Mouse (Mus musculus) spleen, adult 2 months (tissue): ENCODE data around the gene Zfp787. TPM values are rescaled to one million over a fixed set of nuclear protein-coding genes. Genes with fewer than 3 reads are reported as not detected.

Experiments
- DNase-seq, 2 experiments: peaks; one replicate each; pipeline versions ENCODE4 v3.0.0 to v3.0.0-alpha.2; 2012 to 2021; ENCODE audit warnings: low spot score in 2 of 2, low read depth in 1 of 2
- H3K27ac ChIP-seq: fragments of 200-500 bp; 2 replicates; pipeline ENCODE4 v1.5.1; 2012; ENCODE audit warnings: low read length, inconsistent platforms; ENCODE audit not compliant: insufficient read depth
- H3K27me3 ChIP-seq: fragments of 200-500 bp; 2 replicates; pipeline ENCODE4 v1.6.1; 2012; ENCODE audit warnings: mild to moderate bottlenecking, moderate library complexity, low read length, inconsistent platforms; ENCODE audit not compliant: control insufficient read depth, insufficient read depth
- H3K36me3 ChIP-seq: fragments of 200-500 bp; 2 replicates; pipeline ENCODE4 v1.6.1; 2012; ENCODE audit warnings: mild to moderate bottlenecking, low read length, inconsistent platforms; ENCODE audit not compliant: control insufficient read depth, insufficient read depth
- H3K4me1 ChIP-seq: fragments of 200-500 bp; 2 replicates; pipeline ENCODE4 v1.6.1; 2011; ENCODE audit warnings: inconsistent platforms; ENCODE audit not compliant: control insufficient read depth, insufficient read depth, insufficient read length
- H3K4me3 ChIP-seq: fragments of 200-500 bp; 2 replicates; pipeline ENCODE4 v1.5.1; 2011; ENCODE audit warnings: mild to moderate bottlenecking, inconsistent platforms; ENCODE audit not compliant: insufficient read depth, insufficient read length; ENCODE audit errors: extremely low read depth
- CTCF ChIP-seq: fragments of 200-500 bp; IDR thresholded peaks from 2 replicates; pipeline ENCODE4 v1.5.1; 2011; ENCODE audit warnings: mild to moderate bottlenecking, inconsistent platforms; ENCODE audit not compliant: insufficient read depth, insufficient read length, insufficient replicate concordance; ENCODE audit errors: extremely low read depth
- POLR2A ChIP-seq: fragments of 200-500 bp; IDR thresholded peaks from 2 replicates; pipeline ENCODE4 v1.6.1; 2011; ENCODE audit warnings: low read depth, low read length, inconsistent platforms
- WGBS: fragments of 180-500 bp; shearing (Covaris S2); methylation state at CpG from one replicate; pipeline ENCODE4 v1.1.7; 2018; 5-methylcytosine and 5-hydroxymethylcytosine counted together
- polyA plus RNA-seq: library from polyadenylated mRNA; depleted of rRNA; stranded (reverse); fragments of >200 nt; gene quantifications from 2 replicates; pipeline ENCODE4 v1.2.3, GENCODE M21; 2012

Gene Zfp787
- polyA plus RNA-seq, 1 experiment: 34.5 TPM

DNA sequence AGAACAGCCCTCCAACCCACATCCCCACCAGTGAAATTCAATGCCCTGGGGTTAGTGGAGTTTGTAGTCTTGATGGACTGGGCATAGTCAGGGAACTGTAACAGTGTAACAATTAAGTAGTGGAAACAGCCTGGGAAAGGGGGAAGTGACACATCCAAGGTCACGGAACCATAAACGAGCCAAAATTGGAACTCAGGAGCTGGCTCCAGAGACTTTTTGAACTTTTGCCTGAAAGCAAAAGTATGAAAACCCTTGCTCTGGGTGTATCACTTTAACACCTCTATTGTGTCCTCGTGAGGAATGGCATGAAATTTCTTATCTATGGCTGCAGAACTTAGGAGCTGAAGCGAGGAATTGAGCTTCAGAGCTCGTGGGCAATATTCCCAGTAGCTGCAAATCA is 1.6 kb downstream of the Zfp787 start:
- WGBS: 66% methylated on average over 5 of the region's 5 CpGs
- DNase-seq: no peak
- 0 out of 2 replicates have a peak overlapping the region, but pooled peaks have one; percentile 88 for H3K27ac ChIP-seq
- no peak for TF ChIP-seq POLR2A
- TF ChIP-seq CTCF: no peak
- H3K27me3 ChIP-seq: no peaks in the 10 kb centered on the region
- H3K4me3 ChIP-seq: no peak overlapping the region
- peaks cover 31% of the 10 kb centered on the region; the same call in 1 of the 2 replicates for H3K4me1 ChIP-seq
- H3K36me3 ChIP-seq: no peaks in the 10 kb centered on the region

DNA sequence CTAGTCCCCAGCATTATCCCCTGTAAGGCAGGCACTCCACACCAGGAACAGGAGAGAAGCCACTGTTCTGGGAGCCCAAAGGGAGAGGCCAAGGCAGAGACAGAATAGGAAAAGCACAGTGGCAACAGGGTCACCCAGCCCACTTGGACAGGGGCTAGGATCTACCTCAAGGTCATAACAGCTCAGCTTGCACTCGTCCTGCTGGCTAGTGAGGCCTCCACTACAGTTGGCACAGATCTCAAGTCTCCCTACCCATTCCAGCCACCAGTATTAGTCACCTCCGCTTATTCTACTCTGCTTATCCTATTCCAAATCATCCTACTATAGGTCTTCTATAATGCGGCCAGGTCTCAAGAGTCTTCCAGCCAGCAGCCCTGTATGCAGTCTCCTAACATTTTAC is 2.7 kb downstream of the Zfp787 start:
- no peak for TF ChIP-seq POLR2A
- no peak for TF ChIP-seq CTCF
- H3K27me3 ChIP-seq: no peaks in the 10 kb centered on the region
- H3K4me1 ChIP-seq: peaks cover 36% of the 10 kb centered on the region; the same call in 1 of the 2 replicates
- H3K27ac ChIP-seq: no peak overlapping the region
- DNase-seq: no peak
- 91% methylated on average over 3 of the region's 3 CpGs for WGBS
- H3K36me3 ChIP-seq: no peaks in the 10 kb centered on the region
- H3K4me3 ChIP-seq: no peak overlapping the region

DNA sequence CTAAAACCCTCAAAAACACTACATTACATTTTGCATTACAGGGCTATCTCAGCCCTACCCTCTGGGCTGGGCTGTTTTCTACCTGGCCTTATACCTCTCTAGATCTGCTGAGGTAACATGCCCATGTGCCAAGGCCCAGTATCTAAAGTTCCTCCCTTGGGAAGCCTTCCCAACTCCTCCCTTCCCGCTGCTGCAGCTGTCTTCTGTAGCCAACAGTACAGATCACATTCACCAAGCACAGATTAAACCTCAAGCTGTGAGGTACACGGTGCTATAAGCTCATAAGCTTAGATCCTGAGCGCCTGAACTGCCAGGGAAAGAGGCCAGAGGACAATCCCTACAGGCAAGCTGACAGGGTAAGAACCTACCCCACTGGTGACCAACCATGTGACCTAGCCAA is 3.8 kb downstream of the Zfp787 start:
- 0 out of 2 replicates have a peak overlapping the region, but pooled peaks have one; percentile 2 for H3K27ac ChIP-seq
- H3K36me3 ChIP-seq: no peaks in the 10 kb centered on the region
- H3K27me3 ChIP-seq: no peaks in the 10 kb centered on the region
- peaks cover 38% of the 10 kb centered on the region; the same call in 1 of the 2 replicates for H3K4me1 ChIP-seq
- WGBS: 84% methylated on average over 3 of the region's 3 CpGs
- DNase-seq: no peak
- no peak overlapping the region for H3K4me3 ChIP-seq
- no peak for TF ChIP-seq POLR2A
- no peak for TF ChIP-seq CTCF

DNA sequence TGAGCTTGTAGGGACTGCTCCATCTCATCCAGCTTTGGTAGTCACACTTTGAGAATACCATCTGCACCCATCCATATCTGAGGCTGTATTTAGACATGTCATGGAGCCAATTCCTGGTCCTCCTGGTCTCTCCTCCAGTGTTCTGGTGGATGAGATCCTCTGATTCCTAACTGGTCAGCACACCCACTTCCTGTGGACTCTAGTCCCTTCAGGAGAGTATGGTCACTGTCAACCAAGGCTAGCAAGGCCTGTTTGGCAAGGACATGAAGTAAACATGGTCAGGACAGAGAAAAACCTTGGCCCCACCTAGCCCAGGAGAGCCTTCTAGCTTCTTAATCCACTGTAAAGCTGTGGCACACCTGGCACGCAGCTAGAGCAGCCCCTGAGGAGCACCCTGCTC is 4.5 kb downstream of the Zfp787 start:
- no peak for DNase-seq
- H3K27ac ChIP-seq: no peak overlapping the region
- TF ChIP-seq POLR2A (no peak), CTCF (no peak)
- no peaks in the 10 kb centered on the region for H3K27me3 ChIP-seq
- H3K36me3 ChIP-seq: no peaks in the 10 kb centered on the region
- no peak overlapping the region for H3K4me3 ChIP-seq
- peaks cover 37% of the 10 kb centered on the region; the same call in 1 of the 2 replicates for H3K4me1 ChIP-seq
- 64% methylated on average over 1 of the region's 1 CpGs for WGBS

DNA sequence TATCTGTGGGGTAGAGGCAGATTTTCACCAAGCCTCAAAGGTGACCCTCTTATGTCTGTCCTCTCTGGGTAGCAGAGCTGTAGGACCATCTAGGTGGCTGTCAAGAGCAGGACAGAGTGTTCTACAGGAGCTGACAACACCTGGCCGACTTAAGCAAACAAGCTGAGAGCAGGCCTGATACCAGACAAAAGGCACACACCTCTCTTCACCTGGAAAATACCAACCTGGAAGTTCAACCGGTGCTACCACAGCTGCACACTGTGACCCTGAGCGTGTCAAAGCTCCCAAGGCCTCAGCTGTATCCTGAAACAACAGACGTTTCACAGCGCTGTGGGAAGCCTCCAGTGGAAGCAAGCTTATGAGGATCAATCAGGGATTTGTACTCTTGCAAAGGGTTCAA is 8.1 kb downstream of the Zfp787 start:
- Histone ChIP-seq H3K4me1 (peaks cover 27% of the 10 kb centered on the region; the same call in 1 of the 2 replicates), H3K27ac (no peak overlapping the region), H3K4me3 (no peak overlapping the region), H3K27me3 (no peaks in the 10 kb centered on the region), H3K36me3 (no peaks in the 10 kb centered on the region)
- DNase-seq: no peak
- TF ChIP-seq CTCF: no peak
- WGBS: 78% methylated on average over 5 of the region's 5 CpGs

DNA sequence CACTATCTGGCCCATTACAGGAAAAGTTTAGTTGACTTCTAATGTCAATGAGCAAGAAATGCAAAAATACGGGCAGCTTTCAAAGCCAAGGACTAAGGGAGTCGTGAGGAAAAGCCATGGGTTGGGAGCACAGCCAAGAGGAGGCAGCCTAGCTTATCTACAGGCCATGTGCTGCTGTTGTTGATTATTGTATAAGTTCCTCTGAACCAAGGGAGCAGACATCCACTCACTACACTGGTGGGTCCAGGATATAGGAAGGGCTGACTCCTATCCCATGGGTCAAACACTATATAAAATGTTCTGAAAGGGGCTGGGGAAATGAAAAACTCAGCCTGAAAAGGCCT is 8.8 kb downstream of the Zfp787 start:
- no peak for TF ChIP-seq CTCF
- TF ChIP-seq POLR2A: no peak
- DNase-seq: no peak
- Histone ChIP-seq H3K4me3 (no peak overlapping the region), H3K4me1 (peaks cover 23% of the 10 kb centered on the region; the same call in 1 of the 2 replicates), H3K27ac (no peak overlapping the region), H3K27me3 (no peaks in the 10 kb centered on the region), H3K36me3 (0 out of 2 replicates have a peak, but pooled peaks cover 2% of the 10 kb centered on the region)
- WGBS: 75% methylated on average over 2 of the region's 2 CpGs

DNA sequence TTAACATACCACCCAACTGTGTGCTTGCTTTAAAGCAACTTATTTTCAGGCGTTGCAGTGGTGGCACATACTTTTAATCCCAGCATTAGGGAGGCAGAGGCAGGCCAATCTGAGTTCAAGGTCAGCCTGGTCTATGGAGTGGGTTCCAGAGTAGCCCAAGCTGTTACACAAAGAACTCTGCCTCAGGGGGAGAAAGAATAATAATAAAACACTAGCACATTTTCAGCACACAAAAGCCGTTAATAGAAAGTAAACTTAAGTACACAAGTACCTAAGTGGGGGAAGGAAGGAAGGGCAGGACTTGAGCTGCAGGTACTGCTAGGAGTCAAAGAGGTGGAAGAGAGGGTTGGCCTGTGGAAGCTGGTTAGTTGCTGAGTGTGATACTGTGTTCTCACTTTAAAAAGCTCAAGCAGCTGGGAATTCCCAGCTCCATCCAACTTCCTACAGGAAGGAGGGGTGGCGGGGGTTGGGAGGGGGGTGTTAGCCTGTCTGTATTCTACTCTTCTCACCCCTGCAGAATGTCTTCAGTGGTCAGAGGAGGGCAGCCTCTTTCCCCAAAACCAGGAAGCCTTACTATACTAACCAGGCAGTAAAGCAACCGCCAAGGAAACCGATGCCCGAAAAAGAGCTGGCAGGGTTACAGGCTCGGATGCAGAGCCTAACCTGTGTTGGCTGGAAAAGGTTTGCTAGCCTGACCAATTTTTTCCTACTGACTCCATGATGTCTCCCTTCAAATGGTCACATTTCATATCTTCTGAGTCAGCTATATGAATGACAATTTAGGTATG is 9.4 kb downstream of the Zfp787 start:
- Histone ChIP-seq H3K27me3 (no peaks in the 10 kb centered on the region), H3K4me1 (peaks cover 20% of the 10 kb centered on the region; the same call in 1 of the 2 replicates), H3K36me3 (peaks cover 5% of the 10 kb centered on the region; the same call in 1 of the 2 replicates), H3K4me3 (no peak overlapping the region), H3K27ac (no peak overlapping the region)
- WGBS: 75% methylated on average over 7 of the region's 7 CpGs
- no peak for TF ChIP-seq POLR2A
- TF ChIP-seq CTCF: no peak
- no peak for DNase-seq
